Mouse (Mus musculus): ENCODE results near the gene Sympk.
A peak's percentile ranks its signal among the peaks of the same experiment; 100 is the strongest.

Sympk gene

DNA sequence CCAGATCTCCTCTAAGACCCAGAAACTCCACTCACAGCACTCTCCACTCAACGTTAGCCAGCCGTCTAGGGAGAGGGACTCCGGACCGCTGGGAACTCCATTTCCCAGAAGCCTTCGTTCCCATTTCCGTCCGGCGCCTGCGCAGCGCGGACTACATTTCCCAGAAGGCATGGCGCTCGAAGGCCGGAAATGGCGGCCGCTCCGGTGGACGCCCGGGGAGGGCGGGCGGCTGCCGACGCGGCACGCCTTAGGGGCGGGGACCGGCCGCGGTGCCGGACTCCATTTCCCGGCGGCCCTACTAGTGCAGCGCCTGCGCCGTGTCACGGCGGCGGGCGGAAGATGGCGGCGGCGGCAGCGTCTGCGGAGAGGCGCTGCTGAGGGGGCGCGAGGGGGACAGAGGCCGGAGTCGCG, at the start of gene Sympk:
Gene Sympk, plus strand, starts transcription at position 282 of the 411 bp plus-strand sequence.
- DNase-seq (ENCODE audit: extremely low spot score, low spot score) = peak; percentile 93

DNA sequence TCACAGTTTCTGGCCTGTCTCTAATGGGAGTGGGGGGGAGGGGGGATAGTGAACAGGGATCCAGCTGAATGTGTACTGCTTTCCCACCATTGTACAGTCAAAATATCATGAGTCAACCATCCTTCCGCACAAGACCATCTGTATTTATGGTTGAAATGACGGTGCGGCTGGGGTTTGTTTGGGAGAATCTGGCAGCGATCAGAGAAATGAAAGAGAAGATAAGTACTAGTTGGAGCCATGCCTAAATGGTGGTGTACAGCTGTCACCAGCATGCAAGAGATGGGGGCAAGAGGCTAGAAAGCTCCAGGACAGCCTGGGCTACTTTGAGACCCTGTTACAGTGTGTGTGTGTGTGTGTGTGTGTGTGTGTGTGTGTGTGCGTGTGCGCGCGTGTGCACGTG, 45.8 kb upstream of the Sympk start:
- no peak for DNase-seq (ENCODE audit: extremely low spot score, low spot score)

DNA sequence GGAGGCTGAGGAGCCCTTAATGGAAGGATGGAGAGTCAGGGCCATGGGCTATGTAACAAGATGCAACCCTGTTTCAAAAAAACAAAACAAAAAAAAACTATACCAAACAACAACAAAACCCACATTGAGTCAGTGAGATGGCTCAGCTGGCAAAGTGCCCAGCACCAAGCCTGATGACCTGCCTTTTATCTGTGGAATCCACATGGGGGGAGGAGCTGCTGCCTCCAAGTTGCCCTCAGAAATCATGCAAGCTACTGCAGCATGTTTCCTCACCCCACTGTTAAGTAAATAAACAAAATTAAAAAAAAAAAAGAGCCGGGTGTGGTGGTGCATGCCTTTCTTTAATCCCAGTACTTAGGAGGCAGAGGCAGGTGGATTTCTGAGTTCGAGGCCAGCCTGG, 37.7 kb upstream of the Sympk start:
- DNase-seq (ENCODE audit: extremely low spot score, low spot score) = no peak

DNA sequence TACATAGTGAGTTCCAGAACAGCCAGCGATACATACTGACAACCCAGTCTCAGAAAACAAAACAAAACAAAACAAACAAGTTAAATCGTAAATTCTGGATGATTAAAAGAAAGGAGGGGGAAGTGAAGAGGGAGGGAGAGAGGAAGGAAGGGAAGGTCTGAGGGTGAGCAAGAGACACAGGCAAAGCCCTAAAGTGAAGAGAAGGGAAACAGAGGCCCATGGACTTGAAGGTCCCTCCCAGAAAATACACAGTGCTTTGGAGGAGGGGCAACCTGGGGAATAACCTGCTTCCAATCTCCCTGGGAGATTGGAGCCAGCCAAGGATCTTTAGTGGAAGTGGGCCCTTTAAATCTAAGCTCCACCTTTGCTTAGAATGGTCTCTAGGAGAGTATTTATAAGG, 37.1 kb upstream of the Sympk start, which contains the start of gene Nanos2:
Gene Nanos2, plus strand, starts transcription at position 301 of the 400 bp plus-strand sequence.
- DNase-seq (ENCODE audit: extremely low spot score, low spot score) = no peak

DNA sequence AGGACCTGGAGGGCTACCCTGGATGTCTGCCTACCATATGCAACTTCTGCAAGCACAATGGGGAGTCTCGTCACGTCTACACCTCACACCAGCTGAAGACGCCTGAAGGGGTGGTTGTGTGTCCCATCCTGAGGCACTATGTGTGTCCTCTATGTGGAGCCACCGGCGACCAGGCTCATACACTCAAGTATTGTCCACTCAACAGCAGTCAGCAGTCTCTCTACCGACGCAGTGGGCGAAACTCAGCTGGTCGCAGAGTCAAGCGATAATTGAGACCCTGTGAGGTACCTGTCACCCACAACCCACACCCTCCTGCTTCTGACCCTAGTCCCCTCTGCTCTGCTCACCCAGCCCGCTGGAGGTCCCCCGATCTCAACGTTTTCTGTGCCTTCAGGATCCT, 36.4 kb upstream of the Sympk start:
- no peak for DNase-seq (ENCODE audit: extremely low spot score, low spot score)

DNA sequence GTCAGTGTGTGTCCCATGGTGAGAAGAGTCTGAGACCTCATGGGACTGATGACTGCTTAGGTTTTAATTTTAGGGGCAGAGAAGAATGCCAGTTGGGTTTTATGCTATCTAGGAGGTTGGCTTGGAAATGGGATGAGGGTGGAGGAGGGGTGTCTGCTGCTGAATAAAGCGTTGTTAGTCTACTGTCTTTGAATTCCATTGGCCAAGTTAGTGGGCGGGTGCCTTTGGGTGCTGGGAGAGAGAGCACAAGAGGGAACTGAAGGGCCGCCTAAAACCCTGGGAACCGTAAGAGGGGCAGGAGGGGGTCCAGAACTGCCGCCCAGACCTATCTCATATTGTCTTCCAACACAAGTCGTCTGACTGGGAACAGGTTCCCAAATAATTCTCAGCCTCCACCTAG, 35.4 kb upstream of the Sympk start:
- no peak for DNase-seq (ENCODE audit: extremely low spot score, low spot score)

DNA sequence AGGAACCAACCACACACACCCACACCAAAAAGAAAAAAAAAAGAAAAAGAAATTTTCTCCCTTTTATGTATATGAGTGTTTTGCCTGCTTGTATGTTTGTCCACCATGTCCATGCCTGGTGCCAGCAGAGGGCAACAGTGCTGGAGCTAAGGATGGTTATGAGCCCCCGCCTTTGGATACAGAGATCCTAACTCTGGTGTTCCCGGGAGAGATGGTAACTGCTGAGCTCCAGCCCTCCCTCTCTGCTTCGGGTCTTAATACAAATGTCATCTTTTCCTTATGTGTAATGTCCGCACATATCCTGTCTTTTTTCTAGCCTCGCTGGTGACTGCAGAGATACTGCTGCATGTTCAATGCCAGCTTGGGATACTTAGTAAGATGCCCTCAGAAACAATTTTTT, 34.2 kb upstream of the Sympk start:
- no peak for DNase-seq (ENCODE audit: extremely low spot score, low spot score)

DNA sequence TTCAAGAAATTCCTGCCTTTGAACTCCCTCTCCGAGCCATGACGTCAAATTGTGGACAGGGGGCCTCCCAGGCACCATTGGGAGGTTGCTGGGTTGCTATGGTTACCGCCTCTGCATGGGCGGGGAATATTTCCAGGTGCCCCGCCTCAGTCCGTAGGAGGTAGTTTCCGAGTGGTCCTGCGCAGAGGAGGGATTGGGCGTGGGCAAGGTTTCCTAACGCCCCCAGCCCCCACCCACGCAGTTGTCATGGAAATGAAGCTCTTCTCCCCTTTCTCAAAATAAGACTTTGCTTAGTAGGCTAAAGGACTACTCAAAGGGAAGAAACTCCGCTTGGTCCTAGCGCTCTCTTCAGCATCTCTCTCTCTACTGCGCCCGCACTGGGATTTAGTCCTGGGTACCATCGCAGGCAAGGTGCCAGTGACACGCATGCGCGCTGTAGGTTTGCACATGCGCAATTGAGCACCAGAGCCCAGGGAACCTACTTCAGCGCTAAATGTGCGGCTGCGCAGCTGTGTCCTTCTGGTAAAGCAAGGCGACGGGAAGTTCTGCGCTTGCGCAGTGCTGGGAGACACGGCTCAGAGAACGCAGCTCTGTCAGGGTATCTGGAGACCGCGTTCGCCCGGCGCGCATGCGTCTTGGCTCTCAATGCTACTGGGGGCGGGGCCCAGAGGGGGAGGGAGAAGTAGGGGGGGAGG, 33.4 kb upstream of the Sympk start, which contains the start of gene Mypop:
Gene Mypop, plus strand, starts transcription at position 645 of the 695 bp plus-strand sequence.
- peak; percentile 100 for DNase-seq (ENCODE audit: extremely low spot score, low spot score)

DNA sequence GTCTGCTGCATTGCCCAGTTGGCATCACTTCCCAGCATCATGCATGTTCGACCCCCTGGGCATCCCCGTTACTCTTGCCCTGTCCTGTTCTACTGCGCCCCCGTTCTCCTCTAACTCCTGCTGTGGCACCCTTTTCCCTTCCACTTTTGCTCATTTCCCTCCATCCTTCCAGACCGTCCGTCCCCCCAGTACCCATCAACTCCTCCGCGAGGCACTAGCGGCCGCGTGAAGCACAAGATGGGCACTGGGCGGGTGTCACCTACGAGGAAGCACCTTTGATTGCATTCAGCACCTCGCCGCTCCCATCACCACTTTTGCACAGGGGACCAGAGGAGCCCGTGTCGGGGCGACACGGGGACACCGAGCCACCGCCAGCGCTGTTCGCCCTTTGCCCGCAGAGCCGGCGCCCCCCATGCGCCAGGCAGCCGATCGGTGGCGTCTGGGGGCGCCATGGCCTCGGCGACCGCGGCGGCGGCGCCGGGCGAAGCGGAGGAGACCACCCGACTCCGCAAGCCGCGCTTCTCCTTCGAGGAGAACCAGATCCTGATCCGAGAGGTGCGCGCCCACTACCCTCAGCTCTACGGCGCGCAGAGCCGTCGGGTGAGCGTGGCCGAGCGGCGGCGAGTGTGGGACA, 32.4 kb upstream of the Sympk start:
- DNase-seq (ENCODE audit: extremely low spot score, low spot score) = peak; percentile 61

DNA sequence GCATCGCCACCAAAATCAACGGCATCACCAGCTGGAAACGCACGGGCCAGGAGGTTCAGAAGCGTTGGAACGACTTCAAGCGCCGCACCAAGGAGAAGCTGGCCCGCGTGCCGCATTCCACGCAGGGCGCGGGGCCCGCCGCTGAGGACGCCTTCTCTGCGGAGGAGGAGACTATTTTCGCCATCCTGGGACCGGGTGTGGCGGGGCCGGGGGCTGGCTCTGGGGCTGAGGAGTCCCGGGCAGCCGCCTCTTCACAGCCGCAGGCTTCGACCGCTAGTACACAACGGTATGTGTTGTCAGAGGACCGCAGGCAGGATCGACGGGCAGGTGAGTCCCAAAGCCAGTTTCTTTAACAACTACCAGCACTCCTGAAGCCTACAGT, 31.9 kb upstream of the Sympk start:
- DNase-seq (ENCODE audit: extremely low spot score, low spot score) = peak; percentile 55

DNA sequence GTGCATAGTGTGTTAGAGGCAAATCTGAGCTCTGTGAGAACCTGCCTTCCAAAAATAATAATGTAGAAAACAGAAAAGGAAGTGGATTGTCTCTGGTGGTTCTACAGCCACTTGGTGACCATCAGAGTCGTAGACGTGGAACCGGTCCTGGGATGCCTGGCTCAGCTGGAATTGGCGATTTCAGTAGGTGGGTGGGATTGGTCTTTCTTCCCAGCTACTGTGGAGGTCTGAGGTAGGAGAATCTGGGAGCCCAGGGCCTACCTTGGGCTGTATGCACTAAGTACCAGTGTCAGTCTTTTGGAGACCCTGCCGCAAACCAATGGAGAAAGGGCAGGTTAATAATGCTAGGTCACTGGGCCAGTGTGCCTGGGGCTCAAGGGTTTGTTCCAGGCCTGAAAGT, 31.1 kb upstream of the Sympk start:
- DNase-seq (ENCODE audit: extremely low spot score, low spot score) = no peak

DNA sequence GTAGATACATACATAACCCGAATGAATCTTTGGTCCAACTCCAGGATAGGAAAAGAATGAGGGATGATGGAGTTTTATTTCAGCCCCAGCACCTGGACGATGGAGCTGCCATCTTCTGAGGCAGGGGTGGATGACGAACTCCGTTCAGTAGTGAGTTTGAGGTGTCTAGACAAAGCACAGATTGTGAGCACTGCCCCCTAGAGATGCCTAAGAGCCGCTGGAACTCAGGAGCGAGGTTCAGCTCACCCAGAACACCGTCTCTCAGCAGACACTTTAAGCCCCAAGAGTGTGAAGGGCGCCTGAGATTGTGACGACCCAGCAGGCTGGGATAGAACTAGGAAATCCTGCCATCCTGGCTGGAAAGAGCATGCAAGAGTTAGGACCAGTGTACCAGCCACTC, 25.3 kb upstream of the Sympk start:
- DNase-seq (ENCODE audit: extremely low spot score, low spot score) = no peak

DNA sequence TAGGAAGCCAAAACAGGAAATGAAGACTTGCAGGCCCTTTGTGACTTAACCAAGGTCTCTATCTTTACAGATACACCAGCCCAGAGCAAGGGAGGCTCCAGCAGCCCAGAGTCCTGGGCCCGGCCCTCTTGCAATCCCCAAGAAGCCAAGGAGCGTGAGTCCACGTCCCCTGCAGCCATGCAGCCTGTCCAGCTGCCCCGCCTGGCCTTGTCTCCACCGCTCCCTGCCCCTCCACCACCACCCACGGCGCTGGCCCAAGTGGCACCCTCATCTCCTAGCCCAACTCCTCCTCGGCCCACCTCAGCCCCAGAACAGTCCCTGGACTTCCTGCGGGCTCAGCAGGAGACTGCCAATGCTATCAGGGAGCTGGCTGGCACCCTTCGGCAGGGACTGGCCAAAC, 23.8 kb upstream of the Sympk start:
- no peak for DNase-seq (ENCODE audit: extremely low spot score, low spot score)

DNA sequence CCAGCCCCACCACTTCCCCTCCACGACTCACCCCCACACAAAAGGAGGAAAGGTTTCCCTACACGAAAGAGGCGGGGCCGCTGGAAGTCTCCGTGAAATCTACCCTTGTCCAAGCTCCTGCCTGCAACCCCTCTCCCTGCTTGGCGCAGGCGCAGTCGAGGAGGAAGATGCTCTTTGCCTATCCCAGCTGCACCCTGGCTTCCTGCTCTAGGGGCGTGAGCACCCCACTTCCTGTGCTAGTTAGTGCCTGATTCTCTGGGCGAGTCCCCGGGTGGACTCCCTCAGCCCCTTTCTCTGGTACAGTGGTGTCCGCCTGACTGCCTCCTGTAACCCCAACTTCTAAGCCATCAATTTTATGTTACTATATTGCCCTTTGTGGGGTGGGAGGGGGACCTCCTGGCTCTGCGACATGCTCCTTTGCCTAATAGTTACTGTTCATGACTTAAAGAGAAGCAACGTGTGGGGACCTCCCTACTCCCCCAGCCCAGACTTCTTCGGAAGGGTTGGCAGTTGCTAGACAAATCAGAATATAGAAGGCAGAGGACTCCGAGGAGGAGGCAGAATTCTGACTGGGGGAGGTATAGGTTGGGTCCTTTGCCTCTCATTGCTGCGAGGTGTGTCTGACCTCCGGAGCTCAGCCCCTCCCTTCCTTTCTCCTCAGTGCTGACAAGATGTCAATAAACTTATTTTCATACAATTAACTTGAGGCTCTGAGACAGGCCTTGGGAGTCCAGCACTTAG, 22.9 kb upstream of the Sympk start:
- peak; percentile 60 for DNase-seq (ENCODE audit: extremely low spot score, low spot score)

DNA sequence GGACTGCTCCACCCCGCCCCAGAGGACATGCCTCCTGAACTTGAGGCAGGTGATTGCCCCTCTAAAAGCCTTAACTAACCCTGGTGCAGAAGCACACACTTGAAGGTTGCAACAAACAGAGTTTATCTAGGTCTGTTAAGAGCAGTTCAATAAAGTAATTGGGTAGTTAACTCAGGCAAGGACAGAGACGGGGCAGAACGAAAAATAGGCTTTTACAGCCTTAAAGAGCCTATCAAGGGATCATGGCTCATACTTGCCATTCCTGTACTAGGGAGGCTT, 22.4 kb upstream of the Sympk start:
- DNase-seq (ENCODE audit: extremely low spot score, low spot score) = no peak

DNA sequence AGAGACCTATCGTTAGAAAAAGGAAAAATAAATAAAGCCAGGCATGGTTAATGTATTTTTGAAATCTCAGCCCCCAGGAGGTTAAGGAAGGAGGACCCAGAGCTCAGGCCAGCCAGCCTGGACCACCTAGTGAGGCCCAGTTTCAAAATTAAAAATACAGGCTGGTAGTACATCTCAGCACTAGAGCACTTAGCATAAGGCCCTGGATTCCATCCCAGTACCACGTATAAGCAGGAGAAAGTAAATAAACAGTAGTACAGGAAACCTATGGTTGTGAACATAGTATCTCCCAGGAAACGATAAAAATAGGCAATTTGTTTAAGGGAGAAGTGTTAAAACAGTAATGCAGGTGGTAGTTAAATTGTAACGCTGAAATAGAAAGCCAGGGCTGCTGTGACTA, 22.1 kb upstream of the Sympk start:
- DNase-seq (ENCODE audit: extremely low spot score, low spot score) = no peak

DNA sequence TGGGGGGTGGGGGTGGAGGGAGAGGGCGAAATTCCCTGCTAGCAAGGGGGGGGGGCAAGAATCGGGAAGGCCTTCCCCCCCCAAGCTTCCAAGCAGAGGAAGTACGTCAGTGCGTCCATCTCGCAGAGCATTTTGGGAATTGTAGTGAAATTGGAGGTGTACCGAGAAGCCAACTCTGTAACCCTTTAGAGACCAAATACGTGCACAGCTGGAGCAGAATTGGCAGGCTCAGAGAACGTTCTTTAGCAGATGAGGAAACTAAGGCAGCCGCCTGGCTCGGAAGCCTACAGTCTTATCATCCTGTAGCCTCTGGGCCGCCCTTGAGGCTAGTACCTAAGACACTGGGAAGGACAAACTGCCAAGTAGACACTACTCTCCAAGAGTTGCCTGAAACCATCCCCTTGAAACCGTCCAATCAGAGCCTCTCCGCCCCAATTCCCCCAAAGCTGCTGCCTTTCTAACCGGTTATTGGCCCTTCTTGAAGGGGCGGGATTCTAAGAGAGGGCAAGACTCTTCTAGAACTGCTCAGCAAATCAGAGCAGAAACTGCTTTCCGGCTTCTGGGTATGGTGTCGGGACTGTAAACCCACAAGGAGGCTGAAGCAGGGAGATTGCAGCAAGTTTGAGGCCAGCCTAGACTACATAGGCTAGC, 21.2 kb upstream of the Sympk start:
- peak; percentile 74 for DNase-seq (ENCODE audit: extremely low spot score, low spot score)

DNA sequence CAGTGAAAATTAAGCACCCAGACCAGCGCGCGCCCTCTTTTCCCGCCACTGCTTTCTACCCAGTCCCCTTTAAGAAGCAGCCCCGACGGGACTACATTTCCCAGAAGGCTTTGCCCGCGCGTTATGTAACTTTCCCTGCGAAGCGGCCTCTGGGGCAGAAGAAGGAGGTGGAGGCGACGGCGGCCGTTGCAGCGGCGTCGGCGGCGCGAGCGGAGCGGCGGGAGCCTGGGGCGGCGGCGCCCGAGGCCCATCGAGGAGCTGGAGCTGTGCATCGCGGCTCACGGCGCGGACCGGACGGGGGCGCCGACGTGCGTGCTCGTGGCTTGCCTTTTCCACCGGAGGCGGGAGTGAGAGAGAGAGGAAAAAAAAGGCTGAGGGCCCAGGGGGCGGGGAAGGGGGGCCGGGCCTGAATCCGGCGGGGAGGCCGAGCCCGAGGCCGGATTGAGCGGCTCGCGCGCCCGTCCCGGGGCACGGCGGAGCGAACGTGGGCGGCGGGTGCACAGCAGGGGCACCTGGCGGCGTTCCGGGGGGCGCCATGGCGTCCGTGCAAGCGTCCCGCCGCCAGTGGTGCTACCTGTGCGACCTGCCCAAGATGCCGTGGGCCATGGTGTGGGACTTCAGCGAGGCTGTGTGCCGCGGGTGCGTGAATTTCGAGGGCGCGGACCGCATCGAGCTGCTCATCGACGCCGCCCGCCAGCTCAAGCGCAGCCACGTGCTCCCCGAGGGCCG, 20.1 kb upstream of the Sympk start, which contains the start of gene Irf2bp1:
Gene Irf2bp1, plus strand, starts transcription at position 143 of the 729 bp plus-strand sequence.
- DNase-seq (ENCODE audit: extremely low spot score, low spot score) = peak; percentile 92

DNA sequence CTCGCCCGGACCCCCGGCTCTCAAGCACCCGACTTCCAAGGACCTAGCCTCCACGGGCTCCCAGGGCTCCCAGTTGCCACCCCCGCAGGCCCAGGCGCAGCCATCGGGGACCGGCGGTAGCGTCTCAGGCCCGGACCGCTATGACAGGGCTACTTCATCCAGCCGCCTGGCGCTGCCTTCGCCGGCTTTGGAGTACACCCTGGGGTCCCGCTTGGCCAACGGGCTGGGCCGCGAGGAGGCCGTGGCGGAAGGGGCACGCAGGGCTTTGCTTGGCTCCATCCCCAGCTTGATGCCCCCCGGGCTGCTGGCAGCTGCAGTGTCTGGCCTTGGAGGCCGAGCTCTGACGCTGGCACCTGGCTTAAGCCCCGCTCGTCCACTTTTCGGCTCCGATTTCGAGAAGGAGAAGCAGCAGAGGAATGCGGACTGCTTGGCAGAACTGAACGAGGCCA, 19.5 kb upstream of the Sympk start:
- peak; percentile 52 for DNase-seq (ENCODE audit: extremely low spot score, low spot score)

DNA sequence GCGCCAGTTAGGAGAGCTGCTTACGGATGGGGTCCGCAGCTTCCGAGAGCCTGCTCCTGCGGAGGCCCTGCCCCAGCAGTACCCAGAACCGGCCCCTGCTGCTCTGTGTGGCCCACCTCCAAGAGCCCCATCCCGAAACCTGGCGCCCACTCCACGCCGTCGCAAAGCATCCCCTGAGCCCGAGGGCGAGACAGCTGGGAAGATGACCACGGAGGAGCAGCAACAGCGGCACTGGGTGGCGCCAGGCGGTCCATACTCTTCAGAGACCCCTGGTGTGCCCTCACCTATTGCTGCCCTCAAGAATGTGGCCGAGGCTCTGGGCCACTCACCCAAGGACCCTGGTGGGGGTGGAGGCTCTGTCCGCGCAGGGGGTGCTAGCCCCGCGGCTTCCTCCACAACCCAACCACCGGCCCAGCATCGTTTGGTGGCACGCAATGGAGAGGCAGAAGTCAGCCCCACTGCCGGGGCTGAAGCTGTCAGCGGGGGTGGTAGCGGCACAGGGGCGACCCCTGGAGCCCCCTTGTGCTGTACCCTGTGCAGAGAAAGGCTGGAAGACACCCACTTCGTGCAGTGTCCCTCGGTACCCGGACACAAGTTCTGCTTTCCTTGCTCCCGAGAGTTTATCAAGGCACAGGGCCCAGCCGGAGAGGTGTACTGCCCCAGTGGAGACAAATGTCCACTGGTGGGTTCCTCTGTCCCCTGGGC, 18.6 kb upstream of the Sympk start:
- DNase-seq (ENCODE audit: extremely low spot score, low spot score) = no peak

DNA sequence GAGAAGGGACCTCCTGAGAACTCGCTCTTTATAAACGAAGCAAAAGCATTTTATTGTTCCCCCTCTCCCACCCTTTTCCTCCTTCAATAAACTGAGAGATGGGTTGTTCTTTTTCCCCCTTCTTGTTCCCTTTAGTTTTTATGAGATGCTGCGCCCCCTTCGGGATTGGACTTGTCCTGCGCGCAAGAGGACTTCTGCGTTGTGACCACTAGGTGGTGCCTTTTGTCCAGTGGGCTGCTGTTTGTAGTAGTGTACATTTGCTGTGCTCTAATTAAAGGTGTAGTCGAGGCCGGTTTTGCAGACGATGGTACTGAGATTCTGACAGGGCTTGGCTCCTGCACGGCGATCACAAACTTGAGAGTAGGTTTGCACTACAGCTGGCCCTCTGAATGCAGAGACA, 17.7 kb upstream of the Sympk start:
- peak; percentile 80 for DNase-seq (ENCODE audit: extremely low spot score, low spot score)

All from neural tube, embryonic 10.5 days (tissue).